Mouse (Mus musculus): ENCODE data around the gene Dgkb.

Dgkb gene

DNA sequence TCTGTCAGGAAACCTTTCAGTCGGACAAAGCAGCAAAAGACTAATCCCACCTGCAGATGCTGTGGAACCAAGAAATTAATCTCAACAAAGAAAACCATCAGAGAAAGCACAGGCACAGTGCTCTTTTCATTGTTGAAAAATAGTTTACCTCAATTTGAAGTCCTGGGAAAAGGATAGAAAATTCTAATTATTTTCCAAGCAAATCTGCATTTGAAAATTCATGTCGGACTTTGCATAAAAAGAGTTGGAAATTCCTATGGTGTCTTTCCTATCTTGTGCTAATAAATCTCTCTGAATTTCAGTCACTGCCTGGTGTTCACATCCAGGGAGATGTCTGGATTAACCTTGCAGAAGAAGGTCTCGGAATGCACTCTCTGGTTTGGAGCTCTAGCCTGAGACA, at the start of gene Dgkb:
Gene Dgkb (plus strand): TSS at position 301 of the 400 bp plus-strand sequence.
- DNase-seq (ENCODE audit: low read depth, low spot score) = no peak

- no peak for DNase-seq (ENCODE audit: low read depth, low spot score)
Observed at GRCm38 (mm10) chr12:37769844-37770243, 47.7 kb upstream of the Dgkb start.

GRCm38 (mm10) chr12:37773681-37774357, 43.7 kb upstream of the Dgkb start:
- peak; percentile 29 for DNase-seq (ENCODE audit: low read depth, low spot score)

GRCm38 (mm10) chr12:37774591-37774990, 42.9 kb upstream of the Dgkb start:
- DNase-seq (ENCODE audit: low read depth, low spot score) = no peak

DNA sequence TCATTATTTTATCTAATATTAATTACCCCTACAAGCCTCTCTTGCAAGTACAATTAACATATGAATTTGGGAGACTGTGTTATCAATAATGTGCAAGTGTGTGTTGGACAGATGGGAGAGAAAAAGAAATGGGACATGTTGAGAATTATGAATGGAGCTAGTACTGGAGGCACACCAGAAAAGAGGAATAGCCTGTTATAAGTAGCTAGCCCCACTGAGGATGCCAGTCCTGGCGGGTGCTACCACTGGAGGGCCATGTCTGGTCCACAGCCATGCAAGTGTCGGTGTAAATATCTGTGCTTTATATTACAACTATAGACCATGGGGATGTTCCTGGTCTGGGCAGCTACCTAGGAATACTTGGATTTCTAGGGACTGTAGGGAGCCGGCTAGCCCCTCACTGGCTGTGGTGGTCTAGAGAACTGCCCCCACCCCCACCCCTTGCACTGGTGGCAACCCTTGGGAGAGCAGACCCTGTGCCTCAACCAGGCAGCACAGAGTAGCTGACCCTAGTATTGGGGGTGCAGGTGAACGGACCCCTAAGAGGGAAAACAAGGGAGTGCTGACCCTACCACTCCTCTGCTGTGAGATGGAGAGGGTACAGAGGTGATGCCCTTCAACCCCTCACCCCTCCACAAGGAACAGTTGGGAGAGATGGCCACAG, 21.1 kb upstream of the Dgkb start:
- DNase-seq (ENCODE audit: low read depth, low spot score) = no peak

GRCm38 (mm10) chr12:37814122-37814521, 3.4 kb upstream of the Dgkb start:
- no peak for DNase-seq (ENCODE audit: low read depth, low spot score)

GRCm38 (mm10) chr12:37821052-37821810, 3.7 kb downstream of the Dgkb start:
- DNase-seq (ENCODE audit: low read depth, low spot score) = no peak

- no peak for DNase-seq (ENCODE audit: low read depth, low spot score)
Observed at GRCm38 (mm10) chr12:37880042-37881017, 62.8 kb downstream of the Dgkb start.

GRCm38 (mm10) chr12:37881376-37881775, 63.9 kb downstream of the Dgkb start:
- no peak for DNase-seq (ENCODE audit: low read depth, low spot score)

GRCm38 (mm10) chr12:37882796-37883195, 65.3 kb downstream of the Dgkb start:
- no peak for DNase-seq (ENCODE audit: low read depth, low spot score)

DNA sequence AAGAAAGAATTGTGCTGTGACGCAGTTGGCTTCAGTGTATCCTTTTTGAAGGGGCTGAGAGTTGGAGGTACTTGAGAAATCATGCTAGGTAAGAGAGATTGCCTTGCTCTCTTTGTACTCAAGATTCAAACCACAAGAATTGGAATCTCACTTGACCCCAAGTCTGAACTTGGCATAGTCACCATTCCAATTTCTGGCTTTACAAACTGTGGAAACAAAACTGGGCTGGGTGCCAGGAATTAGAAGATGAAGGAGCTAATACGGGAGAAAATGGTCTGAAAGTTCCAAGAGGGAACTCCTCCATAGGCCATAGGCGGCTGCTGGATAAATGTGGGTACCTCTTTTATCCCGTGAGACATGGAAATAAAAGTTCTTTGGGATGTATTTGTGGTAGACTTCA, 66.3 kb downstream of the Dgkb start:
- no peak for DNase-seq (ENCODE audit: low read depth, low spot score)

DNA sequence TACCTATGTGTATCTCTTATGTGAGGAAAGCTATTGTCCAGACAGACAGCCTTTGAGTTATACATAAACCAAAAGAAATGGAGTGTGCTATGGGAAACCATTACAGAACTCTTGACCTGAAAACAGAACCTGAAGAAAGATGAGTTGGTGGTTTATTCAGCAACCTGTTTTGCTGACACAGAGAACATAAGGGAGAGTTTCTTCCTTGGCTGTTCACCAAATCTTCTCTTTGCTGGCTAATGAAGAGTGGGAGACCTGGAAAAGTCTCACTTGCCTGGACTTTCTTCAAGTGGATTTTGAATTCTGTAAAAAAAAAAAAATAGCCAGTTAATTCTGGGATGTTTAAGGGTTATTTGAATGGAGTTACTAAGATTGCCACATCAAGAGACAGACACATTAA, 71.1 kb downstream of the Dgkb start:
- DNase-seq (ENCODE audit: low read depth, low spot score) = no peak

- no peak for DNase-seq (ENCODE audit: low read depth, low spot score)
Observed at GRCm38 (mm10) chr12:37889431-37889830, 71.9 kb downstream of the Dgkb start.

DNA sequence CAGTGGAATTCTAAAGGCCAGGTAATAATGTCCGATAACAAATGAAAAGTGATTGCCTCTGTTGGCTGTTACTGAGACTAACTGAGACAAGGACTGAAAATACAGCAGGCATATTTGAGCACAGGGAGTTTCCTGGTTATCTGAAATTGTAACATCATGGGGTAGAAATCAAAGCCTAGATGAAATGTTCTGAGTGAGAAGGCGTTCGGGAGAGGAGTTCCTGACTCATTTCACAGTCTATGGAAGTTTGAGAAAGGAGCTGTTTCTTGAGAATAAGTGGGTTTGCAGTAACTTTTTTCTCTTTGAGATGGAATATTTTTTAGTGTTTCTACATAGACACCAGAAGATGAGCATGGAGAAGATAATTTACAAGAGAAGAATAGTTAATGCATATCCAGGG, 73.8 kb downstream of the Dgkb start:
- DNase-seq (ENCODE audit: low read depth, low spot score) = no peak

- no peak for DNase-seq (ENCODE audit: low read depth, low spot score)
Observed at GRCm38 (mm10) chr12:37942163-37942562, 124.6 kb downstream of the Dgkb start.

- no peak for DNase-seq (ENCODE audit: low read depth, low spot score)
Observed at GRCm38 (mm10) chr12:37956193-37956592, 138.7 kb downstream of the Dgkb start.

- DNase-seq (ENCODE audit: low read depth, low spot score) = no peak
Observed at GRCm38 (mm10) chr12:37971482-37971881, 154.0 kb downstream of the Dgkb start.

DNA sequence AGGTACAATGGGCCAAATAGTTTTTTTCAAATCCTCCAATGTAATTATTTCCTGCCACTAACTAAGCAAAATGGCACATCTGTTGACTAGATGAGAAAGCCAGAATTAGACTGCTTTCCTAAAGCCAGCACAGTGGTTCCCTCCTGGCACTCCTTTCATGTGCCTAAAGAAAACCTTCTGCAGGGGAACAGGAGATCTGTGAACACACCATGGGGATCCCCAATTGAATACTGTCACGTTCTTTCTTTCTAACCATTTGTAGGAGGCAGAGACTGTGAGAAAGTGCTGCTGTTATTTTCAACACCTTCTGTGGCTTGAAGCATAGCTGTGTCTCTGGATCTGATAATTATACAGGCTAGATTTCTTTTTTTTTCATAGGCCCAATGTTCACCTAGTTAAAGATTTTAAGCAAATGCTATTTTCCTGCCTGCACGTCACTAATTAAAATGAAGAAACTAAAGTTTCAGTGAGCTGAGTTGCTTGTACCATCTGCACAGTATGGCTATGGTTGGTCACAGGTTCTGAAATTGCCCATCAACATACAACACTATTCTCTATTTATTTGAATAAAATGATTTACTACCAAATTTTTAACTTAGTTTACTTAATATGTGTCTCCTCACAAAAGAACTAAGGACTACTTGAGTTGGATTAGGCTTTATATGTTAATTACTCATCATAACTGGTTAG, 161.1 kb downstream of the Dgkb start:
- no peak for DNase-seq (ENCODE audit: low read depth, low spot score)

DNA sequence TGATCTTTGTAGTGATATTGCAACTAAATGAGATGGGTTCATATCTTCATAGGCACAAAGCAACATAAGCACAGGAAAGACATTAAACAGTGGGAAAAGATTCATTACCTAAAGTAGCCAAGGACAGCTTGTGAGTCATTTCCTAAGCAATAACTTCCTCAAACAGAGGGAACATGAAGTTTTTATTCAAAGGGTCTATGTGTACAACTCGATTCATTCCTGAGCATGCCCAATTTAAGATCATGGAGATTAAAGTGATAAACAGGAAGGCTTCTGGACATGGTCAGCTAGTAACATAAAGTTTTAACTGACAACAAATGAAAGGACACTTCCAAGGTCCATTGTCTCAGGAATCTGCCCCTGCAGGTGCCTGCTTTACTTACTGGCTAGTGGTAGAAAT, 167.8 kb downstream of the Dgkb start:
- DNase-seq (ENCODE audit: low read depth, low spot score) = no peak

DNA sequence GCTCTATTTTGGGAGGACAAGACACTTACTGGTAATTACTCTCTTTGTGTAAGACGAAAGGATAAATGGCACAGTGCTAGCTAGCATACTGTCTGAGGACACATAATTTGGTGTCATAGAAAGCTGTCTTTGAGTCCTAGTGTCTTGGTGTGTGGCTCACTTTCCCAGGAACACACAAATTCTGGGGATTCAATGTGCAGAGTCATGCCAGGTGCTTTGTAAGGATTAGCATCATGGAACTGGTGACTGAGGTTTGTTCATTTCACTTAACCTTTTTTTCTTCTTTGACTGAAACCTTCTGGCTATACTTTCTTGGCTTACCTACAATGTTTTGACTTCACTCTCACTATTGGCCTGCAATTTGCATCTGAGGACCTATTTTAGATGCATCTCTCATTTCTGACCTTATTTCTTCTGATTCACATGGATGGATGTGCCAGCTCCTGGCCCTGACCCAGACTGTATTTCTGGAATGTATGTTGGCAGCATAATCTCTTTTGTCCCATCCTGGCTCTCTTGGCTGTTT, 170.6 kb downstream of the Dgkb start:
- no peak for DNase-seq (ENCODE audit: low read depth, low spot score)

GRCm38 (mm10) chr12:37993221-37993620, 175.7 kb downstream of the Dgkb start:
- no peak for DNase-seq (ENCODE audit: low read depth, low spot score)
